Mouse (Mus musculus) T-helper 17 cell (primary cell): ENCODE data around the gene Srsf3.
"Not testable (repeated sequence)": the region's sequence is repeated elsewhere in the genome, so short reads cannot be mapped to it uniquely, and the experiment has no call there.

Experiments used
- in situ Hi-C, 2 experiments: fragments of 300-600 bp; cut with MboI, MseI; formaldehyde crosslinking; loops; 1 replicate in 1 of 2; 2 replicates in 1 of 2; pipeline ENCODE4 v1.15.1; 2025; ENCODE audit warnings: high pct_unique_total_duplicates in 2 of 2

Srsf3 gene

DNA sequence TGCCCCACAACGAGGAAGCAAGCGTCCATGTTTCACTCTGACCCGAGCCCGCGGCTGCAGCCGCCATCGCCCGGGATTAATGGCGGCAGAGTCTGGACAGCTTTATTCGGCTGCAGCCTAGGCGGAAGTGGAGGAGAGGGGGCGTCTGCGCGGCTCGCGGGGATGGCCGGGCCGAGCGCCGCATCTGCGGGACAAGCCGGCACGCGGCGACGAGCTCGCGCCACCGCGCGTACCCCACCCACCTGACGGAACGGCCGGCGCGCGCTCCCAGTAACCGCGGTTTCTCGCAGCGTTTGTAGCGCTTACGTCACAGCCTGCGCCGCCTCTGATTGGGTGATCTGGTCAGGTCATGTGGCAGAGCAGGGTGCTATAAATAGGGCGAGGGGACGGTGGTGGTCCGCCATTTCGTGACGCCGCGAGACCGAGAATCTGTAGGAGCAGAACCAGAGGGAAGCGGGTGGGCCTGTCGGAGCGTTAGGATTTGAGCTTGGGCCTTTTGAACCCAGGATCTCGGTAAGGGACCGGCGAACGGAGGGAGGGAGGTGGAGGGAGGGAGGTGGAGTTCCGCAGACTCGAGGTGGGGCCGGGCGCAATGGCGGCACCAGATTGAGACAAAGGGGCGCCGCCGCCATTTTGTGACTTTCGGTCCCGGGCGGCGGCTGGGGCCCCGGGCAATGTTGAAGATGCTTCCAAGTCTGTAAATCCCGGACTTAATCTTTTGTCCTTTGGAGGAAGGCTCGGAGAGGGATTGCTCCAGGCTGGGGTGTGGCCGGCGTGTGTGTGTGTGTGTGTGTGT, at the start of gene Srsf3:
TSS of gene Srsf3 (plus strand) at position 355 of the 796 bp plus-strand sequence.
- in situ Hi-C loops: loop anchor here in 1 of 2 experiments (10.0 kb wide), 1 partner anchor 462 kb away; the partner anchor contains the start of gene Pim1

DNA sequence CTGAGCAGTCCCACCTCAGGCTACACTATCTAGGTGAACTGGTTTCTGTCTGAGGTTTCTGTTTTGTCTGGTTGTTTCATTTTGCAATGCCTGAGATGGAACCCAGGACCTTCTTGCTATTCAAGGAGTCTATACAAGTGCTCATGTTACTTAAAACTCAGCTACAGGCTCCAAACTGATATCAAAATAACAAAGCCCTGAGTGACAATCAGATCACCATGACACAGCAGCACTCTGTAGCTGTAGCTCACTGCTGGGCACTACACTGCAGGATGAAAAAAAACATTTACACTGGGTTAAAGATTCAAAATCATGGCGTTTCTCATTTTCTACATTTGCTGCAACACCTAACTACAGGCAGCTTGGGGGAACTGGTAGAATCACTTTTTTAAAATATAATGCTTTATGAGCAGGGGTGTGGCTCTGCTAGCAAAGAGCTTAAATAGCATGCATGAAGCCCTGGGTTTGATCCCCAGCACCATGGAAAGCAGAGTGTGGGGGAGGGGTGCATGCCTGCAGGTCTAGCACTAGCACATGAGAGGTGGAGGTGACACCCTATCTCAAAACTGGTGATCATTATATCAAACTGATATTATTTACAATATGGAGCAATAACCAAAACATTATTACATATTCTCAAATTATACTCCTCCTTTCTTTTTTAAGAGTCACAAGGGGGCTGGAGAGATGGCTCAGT, 47.6 kb upstream of the Srsf3 start:
- in situ Hi-C loops: no loop called here

GRCm38 (mm10) chr17:28986833-28987232, 45.6 kb upstream of the Srsf3 start:
- in situ Hi-C loops: no loop called here

DNA sequence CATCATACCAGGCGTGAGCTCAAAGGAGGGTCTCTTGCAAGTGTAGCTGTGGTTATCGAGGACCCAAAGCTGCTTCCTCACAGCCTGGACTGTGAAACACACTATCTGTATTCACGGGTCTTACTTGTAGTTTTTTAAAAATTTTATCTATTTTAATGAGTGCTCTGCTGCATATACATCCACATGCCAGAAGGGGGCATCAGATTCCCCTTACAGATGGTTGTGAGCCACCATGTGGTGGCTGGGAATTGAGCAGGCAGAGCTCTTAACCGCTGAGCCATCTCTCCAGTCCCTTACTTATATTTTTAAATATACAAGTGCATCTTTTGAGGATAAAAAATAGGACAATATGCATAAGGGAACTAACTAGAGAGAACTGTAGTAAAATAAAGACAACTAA, 44.7 kb upstream of the Srsf3 start:
- in situ Hi-C loops: no loop called here

DNA sequence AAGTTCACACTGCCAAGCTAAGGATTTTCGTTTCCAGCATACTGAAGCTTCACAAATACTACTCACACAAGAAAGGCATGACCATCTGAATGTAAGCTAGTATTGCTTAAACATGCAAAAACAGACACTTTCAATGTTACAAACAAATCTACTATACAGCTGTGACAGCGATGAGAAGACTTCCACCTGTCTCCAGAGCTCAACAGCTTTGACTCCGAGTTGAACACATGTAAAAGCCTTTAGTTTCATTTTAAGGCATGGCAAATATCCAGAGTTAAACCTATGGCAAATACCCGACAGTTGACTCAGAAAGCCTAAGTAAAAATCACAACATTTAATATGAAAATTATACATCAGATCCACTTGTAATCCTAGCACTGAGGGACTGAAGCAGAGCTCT, 44.1 kb upstream of the Srsf3 start:
- in situ Hi-C loops: no loop called here

DNA sequence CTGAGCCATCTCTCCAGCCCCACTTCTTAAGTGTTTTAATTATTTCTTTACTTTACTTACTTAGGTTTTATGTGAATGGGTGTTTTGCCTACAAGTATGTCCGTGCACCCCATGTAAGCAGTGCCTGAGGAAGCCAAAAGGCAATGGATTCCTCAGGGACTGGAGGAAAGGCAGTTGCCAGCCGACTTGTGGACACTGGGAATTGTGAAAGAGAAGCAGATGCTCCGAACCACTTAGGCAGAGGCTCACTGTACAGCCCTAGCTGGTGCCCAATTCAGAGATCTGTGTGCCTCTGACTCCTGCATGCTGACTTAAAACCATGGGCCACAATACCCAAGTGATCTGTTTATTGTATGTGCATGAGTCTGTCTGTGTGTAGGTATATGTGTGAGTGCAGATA, 43.4 kb upstream of the Srsf3 start:
- in situ Hi-C loops: no loop called here

DNA sequence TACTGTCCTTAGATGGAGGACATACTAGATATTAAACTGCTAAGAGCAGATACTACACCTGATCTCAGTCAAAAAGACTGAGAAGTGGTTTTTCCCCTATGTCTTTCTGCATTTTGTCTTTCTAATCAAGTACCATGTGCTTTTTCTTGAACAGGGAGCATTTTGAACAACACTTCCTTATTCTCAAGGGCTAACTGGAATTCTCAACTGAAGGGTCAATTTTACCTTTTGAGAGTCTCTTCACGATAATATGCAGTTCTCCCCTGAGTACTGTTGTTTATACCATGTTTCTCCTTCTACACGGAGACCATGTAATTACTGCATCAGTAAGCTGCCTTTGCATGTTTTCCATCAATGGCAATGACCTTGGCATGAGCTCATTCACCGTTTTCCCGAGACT, 42.4 kb upstream of the Srsf3 start:
- in situ Hi-C loops: no loop called here

GRCm38 (mm10) chr17:28991286-28991685, 41.1 kb upstream of the Srsf3 start:
- in situ Hi-C loops: no loop called here

DNA sequence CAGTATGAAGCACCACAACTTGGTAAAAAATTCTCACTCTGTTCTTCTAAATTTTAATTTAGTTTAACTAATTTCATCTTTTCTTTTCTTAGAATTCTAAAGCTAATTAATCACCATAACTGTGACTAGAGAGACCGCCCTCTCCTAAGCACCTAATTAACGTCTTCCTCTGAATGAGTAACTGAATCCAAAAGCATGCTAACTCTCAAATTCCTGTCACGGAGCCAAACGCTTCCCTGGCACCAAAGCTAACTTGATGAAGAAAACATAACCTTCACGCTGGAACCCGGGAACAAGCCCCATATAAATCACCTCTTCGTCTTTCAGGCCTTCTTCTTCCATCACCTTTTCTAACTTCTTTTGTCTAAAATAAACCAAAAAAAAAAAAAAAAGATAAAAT, 40.3 kb upstream of the Srsf3 start:
- in situ Hi-C loops: no loop called here

DNA sequence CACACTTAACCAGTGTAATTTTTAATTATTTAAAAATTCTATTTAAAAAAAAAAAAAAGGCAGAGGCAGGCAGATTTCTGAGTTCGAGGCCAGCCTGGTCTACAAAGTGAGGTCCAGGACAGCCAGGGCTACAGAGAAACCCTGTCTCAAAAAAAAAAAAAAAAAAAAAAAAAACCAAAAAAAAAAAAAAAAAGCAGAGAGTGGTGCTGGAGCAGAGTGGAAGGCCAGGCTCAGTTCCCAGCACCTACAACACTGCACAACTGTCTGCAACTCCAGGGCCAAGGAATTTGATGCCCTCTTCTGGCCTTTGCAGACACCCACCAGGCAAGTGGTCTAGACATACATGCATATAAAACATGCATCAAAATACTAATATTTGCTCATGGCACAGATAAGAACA, 39.4 kb upstream of the Srsf3 start:
- in situ Hi-C loops: not testable (repeated sequence)

- in situ Hi-C loops: no loop called here
Measured at GRCm38 (mm10) chr17:28994615-28995014, 37.8 kb upstream of the Srsf3 start.

GRCm38 (mm10) chr17:29000465-29000864, 32.0 kb upstream of the Srsf3 start:
- in situ Hi-C loops: no loop called here

GRCm38 (mm10) chr17:29003740-29004139, 28.7 kb upstream of the Srsf3 start:
- in situ Hi-C loops: no loop called here

- in situ Hi-C loops: no loop called here
Measured at GRCm38 (mm10) chr17:29005002-29005401, 27.4 kb upstream of the Srsf3 start.

DNA sequence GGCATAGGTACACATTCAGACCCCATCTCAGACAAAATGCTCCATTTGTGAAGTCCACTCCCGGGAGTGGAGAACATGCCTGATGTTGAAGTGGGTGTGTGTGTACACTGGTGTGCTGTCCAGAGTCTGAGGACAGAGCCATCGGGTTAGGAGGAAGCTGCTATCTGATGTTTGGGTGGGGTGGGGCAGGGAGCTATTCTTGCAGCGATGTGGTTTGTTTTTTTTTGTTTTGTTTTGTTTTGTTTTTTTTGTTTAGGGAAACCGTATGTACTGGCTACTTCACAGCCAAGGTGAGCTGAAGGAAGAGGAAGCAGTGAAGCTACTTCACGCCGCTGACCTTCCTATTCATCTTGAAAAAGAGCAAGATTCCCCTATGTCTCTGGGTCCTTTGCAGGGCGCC, 25.6 kb upstream of the Srsf3 start:
- in situ Hi-C loops: no loop called here

DNA sequence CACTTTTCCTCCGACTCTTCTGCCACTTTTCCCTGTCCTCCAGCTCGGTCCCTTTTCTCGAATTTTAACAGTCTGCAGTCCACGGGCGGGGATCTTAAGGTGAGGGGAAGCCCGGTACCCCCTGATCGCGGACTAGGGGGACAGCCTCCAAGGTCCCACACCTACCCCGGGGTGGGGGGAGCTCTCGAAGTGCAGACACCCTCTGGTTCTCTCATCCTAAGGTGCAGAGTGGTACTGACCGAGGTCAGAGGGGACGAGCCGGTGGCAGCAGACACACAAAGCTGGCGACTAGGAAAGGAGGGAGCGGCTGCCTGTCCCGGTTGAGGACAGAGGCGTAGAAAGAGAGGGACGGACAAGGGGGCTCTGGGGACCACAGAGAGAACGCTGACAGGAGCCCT, 25.2 kb upstream of the Srsf3 start:
- in situ Hi-C loops: no loop called here

GRCm38 (mm10) chr17:29007641-29008325, 24.6 kb upstream of the Srsf3 start, which contains the start of gene Stk38:
TSS of gene Stk38 (minus strand) at chr17:29007995.
- in situ Hi-C loops: no loop called here

- in situ Hi-C loops: no loop called here
Measured at GRCm38 (mm10) chr17:29008326-29008650, 24.1 kb upstream of the Srsf3 start.

GRCm38 (mm10) chr17:29009181-29009580, 23.2 kb upstream of the Srsf3 start:
- in situ Hi-C loops: no loop called here

- in situ Hi-C loops: loop anchor here in 1 of 2 experiments (10.0 kb wide), 1 partner anchor 981 kb away; no protein-coding TSS in a partner anchor
Measured at GRCm38 (mm10) chr17:29014235-29014634, 18.2 kb upstream of the Srsf3 start.

DNA sequence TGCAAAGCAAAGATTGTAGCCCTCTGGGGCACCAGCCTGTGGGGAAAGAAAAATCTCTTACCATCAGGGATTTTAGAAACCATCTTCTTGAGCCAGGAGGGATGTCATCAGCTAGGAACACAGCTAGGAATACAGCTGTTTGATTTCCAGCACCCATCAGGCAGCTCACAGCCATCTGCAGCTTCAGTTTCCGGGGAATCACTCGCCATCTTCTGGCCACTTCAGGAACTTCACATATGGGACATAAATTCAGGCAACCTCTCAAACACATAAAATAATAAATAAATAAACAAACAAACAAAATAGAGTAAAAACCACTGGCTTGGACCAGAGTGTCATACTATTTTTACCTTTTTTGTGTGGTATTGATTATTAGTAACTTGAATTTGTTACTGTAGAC, 16.8 kb upstream of the Srsf3 start:
- in situ Hi-C loops: loop anchor here in 1 of 2 experiments (10.0 kb wide), 1 partner anchor 979 kb away; no protein-coding TSS in a partner anchor

GRCm38 (mm10) chr17:29016705-29017104, 15.7 kb upstream of the Srsf3 start:
- in situ Hi-C loops: loop anchor here in 1 of 2 experiments (10.0 kb wide), 1 partner anchor 978 kb away; no protein-coding TSS in a partner anchor
